Mouse (Mus musculus) ovary, postnatal 10 days (tissue): Measurements from ENCODE around the gene Gm21775.
"Not testable (repeated sequence)": the region's sequence is repeated elsewhere in the genome, so short reads cannot be mapped to it uniquely, and the experiment has no call there.

Source experiments
- DNase-seq: peaks from one replicate; pipeline ENCODE4 v3.0.0; 2022; ENCODE audit warnings: low spot score

Gm21775 gene

DNA sequence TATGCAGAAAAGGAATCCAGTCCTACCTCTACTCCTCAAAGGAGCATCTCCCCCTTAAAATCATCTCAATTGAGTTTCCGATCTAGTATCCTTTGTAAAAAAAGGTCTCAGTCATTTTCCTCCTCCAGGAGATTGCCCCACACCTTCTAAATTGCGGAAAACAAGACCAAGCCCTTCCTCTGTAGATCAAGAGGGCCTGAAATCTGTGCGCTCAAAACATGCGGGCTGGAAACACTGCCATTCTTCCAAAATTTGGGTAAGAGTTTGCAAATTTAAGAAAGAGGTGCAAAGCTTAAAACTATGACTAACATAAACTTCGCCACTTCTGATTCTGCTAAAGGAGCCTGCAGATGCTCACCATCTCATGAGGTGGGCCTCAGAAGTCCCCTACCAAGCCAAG, at the start of gene Gm21775:
Gene Gm21775 (plus strand): TSS at position 301 of the 400 bp plus-strand sequence.
- not testable (repeated sequence) for DNase-seq

DNA sequence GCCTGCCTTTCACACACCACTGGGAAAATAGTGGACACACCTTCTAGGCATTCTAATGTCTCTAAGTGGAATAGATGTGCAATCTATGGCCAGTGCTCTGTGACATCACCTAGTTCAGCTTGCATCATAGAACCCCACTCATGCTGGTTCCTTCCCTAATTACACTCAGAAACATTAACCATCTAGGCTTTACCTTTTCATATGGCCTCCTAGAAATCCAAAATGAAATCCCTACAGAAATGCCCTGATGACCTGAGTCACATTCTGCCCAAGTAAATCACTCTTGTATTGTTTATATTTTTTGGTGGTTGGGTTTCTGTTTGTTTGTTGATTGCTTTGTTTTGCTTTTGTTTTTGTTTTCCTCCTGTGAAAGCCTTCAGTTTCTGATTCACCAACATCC, 17.3 kb upstream of the Gm21775 start, which contains the start of gene Gm20737:
Gene Gm20737 (minus strand): TSS at position 101 of the 400 bp plus-strand sequence.
- not testable (repeated sequence) for DNase-seq
